Mouse (Mus musculus) liver, adult 2 months (tissue): ENCODE measurements at regions not wholly inside any gene's neighbourhood (a gene's known extent, or its start where the extent isn't known, plus 50 kb on each side); places are given as distances from the start of the nearest gene placed in this dataset.

Experiments
- CTCF ChIP-seq: fragments of 200-500 bp; IDR thresholded peaks from 2 replicates; pipeline ENCODE4 v1.5.1; 2011; ENCODE audit warnings: low read depth, low read length, control low read depth
- POLR2A ChIP-seq: fragments of 200-500 bp; IDR thresholded peaks from 2 replicates; pipeline ENCODE4 v1.6.1; 2011; ENCODE audit warnings: low read length, control low read depth; ENCODE audit not compliant: insufficient read depth; ENCODE audit errors: extremely low read depth

- no peak for TF ChIP-seq CTCF
- TF ChIP-seq POLR2A: no peak
These were observed 93.4 kb downstream of the Qpct start for GRCm38 (mm10) chr17:79144913-79145625.
